8 mouse cellular contexts compared by ENCODE assay signal in genomic region chr7:101971721-101972120, GRCm38 (mm10). TPM values are rescaled to one million over a fixed set of nuclear protein-coding genes. Genes with fewer than 3 reads are reported as not detected.
DNase-seq lines count a peak whose midpoint lies in the region; ATAC-seq and TF ChIP-seq lines count a peak whose summit lies in the region.

No protein-coding gene starts in this region.

- in situ Hi-C loops in ES-E14 (cut with MboI; ENCODE audit: low sequenced_read_pairs in 2 of 2, unreplicated experiment in 2 of 2): no loop called here

- intact Hi-C loops in heart, postnatal 10 days (cut with DNase I): loop anchor here (5.0 kb wide), 1 partner anchor 64 kb away; the partner anchor contains the start of genes Lamtor1 and Tomt

- H3K36me3 ChIP-seq in heart, embryonic 14.5 days (ENCODE audit: control insufficient read depth, insufficient read depth, low read length): peaks cover 3% of the 10 kb centered on the region; the same call in 1 of the 2 replicates
- no peaks in the 10 kb centered on the region for H3K36me3 ChIP-seq in ES-E14 (ENCODE audit: control insufficient read depth, insufficient read depth, low read length, poor library complexity, severe bottlenecking)
- H3K36me3 ChIP-seq in hindbrain, embryonic 10.5 days: peaks cover 28% of the 10 kb centered on the region
- H3K36me3 ChIP-seq in midbrain, embryonic 11.5 days (ENCODE audit: control insufficient read depth, insufficient read depth, low read length): no peaks in the 10 kb centered on the region; the same call in 1 of the 2 replicates

- peak overlapping the region; percentile 61 to 76 for H3K4me3 ChIP-seq in heart, embryonic 14.5 days (ENCODE audit: control insufficient read depth in 1 of 2, insufficient read depth in 1 of 2, low read depth in 1 of 2, low read length in 2 of 2)
- H3K4me3 ChIP-seq in ES-E14 (ENCODE audit: insufficient read depth in 1 of 2, low read depth in 1 of 2, low read length in 2 of 2, poor library complexity in 1 of 2, severe bottlenecking in 1 of 2): no peak overlapping the region
- peak overlapping the region; percentile 84 for H3K4me3 ChIP-seq in hindbrain, embryonic 10.5 days
- H3K4me3 ChIP-seq in midbrain, embryonic 11.5 days (ENCODE audit: low read depth, low read length): peak overlapping the region; percentile 77

- ATAC-seq in heart, embryonic 14.5 days (ENCODE audit: insufficient number of reproducible peaks, insufficient read depth, low FRiP score, low read depth): no peak
- ATAC-seq in midbrain, embryonic 11.5 days (ENCODE audit: low FRiP score): no peak

- H3K9ac ChIP-seq in heart, embryonic 14.5 days (ENCODE audit: low read length): peak overlapping the region; percentile 83
- no peak overlapping the region for H3K9ac ChIP-seq in ES-E14 (ENCODE audit: insufficient read depth, low read depth, low read length, poor library complexity, severe bottlenecking)
- H3K9ac ChIP-seq in midbrain, embryonic 11.5 days (ENCODE audit: low read length): peak overlapping the region; percentile 94

- no peaks in the 10 kb centered on the region for H3K9me3 ChIP-seq in heart, embryonic 14.5 days (ENCODE audit: control insufficient read depth, low read length)
- no peaks in the 10 kb centered on the region for H3K9me3 ChIP-seq in ES-E14 (ENCODE audit: control insufficient read depth, insufficient read depth, low read depth, low read length)
- H3K9me3 ChIP-seq in hindbrain, embryonic 10.5 days: no peaks in the 10 kb centered on the region
- H3K9me3 ChIP-seq in midbrain, embryonic 11.5 days (ENCODE audit: control insufficient read depth, low read length): no peaks in the 10 kb centered on the region

- peak overlapping the region; percentile 98 to 99 for H3K27ac ChIP-seq in heart, embryonic 14.5 days (replicated peaks in 1 of 2; ENCODE audit: control insufficient read depth in 1 of 2, insufficient read depth in 1 of 2, low read depth in 2 of 2, low read length in 2 of 2)
- H3K27ac ChIP-seq in ES-E14 (ENCODE audit: insufficient read depth, low read depth, low read length, poor library complexity, severe bottlenecking): no peak overlapping the region; the same call in 1 of the 2 replicates
- H3K27ac ChIP-seq in hindbrain, embryonic 10.5 days: peak overlapping the region; percentile 99
- H3K27ac ChIP-seq in midbrain, embryonic 11.5 days (ENCODE audit: low read depth, low read length): peak overlapping the region; percentile 100

- no peaks in the 10 kb centered on the region for H3K27me3 ChIP-seq in heart, embryonic 14.5 days (ENCODE audit: control insufficient read depth, insufficient read depth, low read length)
- no peaks in the 10 kb centered on the region for H3K27me3 ChIP-seq in hindbrain, embryonic 10.5 days (ENCODE audit: insufficient read depth, poor library complexity, severe bottlenecking)
- no peaks in the 10 kb centered on the region for H3K27me3 ChIP-seq in midbrain, embryonic 11.5 days (ENCODE audit: control insufficient read depth, insufficient read depth, low read length)

- H3K4me1 ChIP-seq in heart, embryonic 14.5 days (ENCODE audit: control insufficient read depth in 2 of 2, insufficient read depth in 2 of 2, low read length in 2 of 2): peaks cover 8 to 59% of the 10 kb centered on the region in 2 experiments
- peaks cover 3 to 5% of the 10 kb centered on the region in 2 experiments; a peak in 1 of 4 replicates for H3K4me1 ChIP-seq in ES-E14 (ENCODE audit: control insufficient read depth in 2 of 2, insufficient read depth in 2 of 2, low read length in 2 of 2, poor library complexity in 1 of 2)
- peaks cover 49% of the 10 kb centered on the region for H3K4me1 ChIP-seq in hindbrain, embryonic 10.5 days (replicated peaks)
- H3K4me1 ChIP-seq in midbrain, embryonic 11.5 days (ENCODE audit: control insufficient read depth, insufficient read depth, low read length): peaks cover 17% of the 10 kb centered on the region

- peak overlapping the region; percentile 82 for H3K4me2 ChIP-seq in heart, embryonic 14.5 days (ENCODE audit: low read length)
- H3K4me2 ChIP-seq in midbrain, embryonic 11.5 days: peak overlapping the region; percentile 70

- no peak for DNase-seq in heart, postnatal 10 days
- DNase-seq in ES-E14 (ENCODE audit: low read depth, low spot score): no peak
- DNase-seq in hindbrain, embryonic 10.5 days (ENCODE audit: low spot score): no peak
- DNase-seq in midbrain, embryonic 11.5 days (ENCODE audit: low spot score, missing footprints): no peak
- DNase-seq in cerebellum, postnatal 4 days (ENCODE audit: low spot score in 2 of 2): no peak
- no peak for DNase-seq in B cell, adult 2 months
- no peak for DNase-seq in urinary bladder, postnatal 14 days (ENCODE audit: low spot score)

- WGBS in heart, embryonic 14.5 days: 50% methylated on average over 2 of the region's 2 CpGs
- 66% methylated on average over 2 of the region's 2 CpGs for WGBS in hindbrain, embryonic 10.5 days
- WGBS in midbrain, embryonic 11.5 days: 48% methylated on average over 2 of the region's 2 CpGs

TF ChIP-seq in ES-E14, 5 proteins besides CTCF, POLR2A, EP300 and RAD21:
- peak; percentile 39; the same call in 1 of the 2 replicates for TF ChIP-seq ZNF384 (IDR thresholded peaks at IDR 0.05; ENCODE audit: low read depth, low read length)
- no peak for TF ChIP-seq CHD2 (IDR thresholded peaks at IDR 0.05; ENCODE audit: low read depth, low read length)
- TF ChIP-seq MAFK (IDR thresholded peaks at IDR 0.05; ENCODE audit: insufficient read depth, low read depth, low read length): no peak
- no peak for TF ChIP-seq HCFC1 (IDR thresholded peaks at IDR 0.05; ENCODE audit: borderline replicate concordance, insufficient read depth, low read length)
- TF ChIP-seq ZC3H11A (IDR thresholded peaks at IDR 0.05; ENCODE audit: borderline replicate concordance, low read depth, low read length): no peak

RNA-seq across cellular contexts. Expression of gene Numa1, which starts 37.8 kb away (rescaled TPM):
- 60.5 and 62.5 TPM in 2 replicates for polyA plus RNA-seq in heart, embryonic 14.5 days (2014; fragmentation: Nextera tagmentation; extraction: Ambion mirVana)
- total RNA-seq in heart, postnatal 10 days (2021): 100 to 1,000 TPM in 1 of 2 experiments, 10 to 100 TPM in 1; 97.4 to 113 TPM
- 91.0 and 95.6 TPM in 2 replicates for total RNA-seq in ES-E14 (2012; rRNA removed)
- polyA plus RNA-seq in hindbrain, embryonic 10.5 days (2016; fragmentation: Nextera tagmentation; extraction: Ambion mirVana): 79.0 and 80.6 TPM in 2 replicates
- polyA plus RNA-seq in midbrain, embryonic 11.5 days (2014; fragmentation: Nextera tagmentation; extraction: Ambion mirVana): 91.7 and 94.9 TPM in 2 replicates

RNA-seq across cellular contexts. Expression of gene Lrrc51, which starts 38.0 kb away (rescaled TPM):
- 3.9 and 5.0 TPM in 2 replicates for polyA plus RNA-seq in heart, embryonic 14.5 days (2014; fragmentation: Nextera tagmentation; extraction: Ambion mirVana)
- total RNA-seq in heart, postnatal 10 days (2021): 1 to 10 TPM; 2.4 to 2.9 TPM
- total RNA-seq in ES-E14 (2012; rRNA removed): 2.6 TPM in 2 replicates
- polyA plus RNA-seq in hindbrain, embryonic 10.5 days (2016; fragmentation: Nextera tagmentation; extraction: Ambion mirVana): 9.6 and 13.8 TPM in 2 replicates
- 8.3 and 10.2 TPM in 2 replicates for polyA plus RNA-seq in midbrain, embryonic 11.5 days (2014; fragmentation: Nextera tagmentation; extraction: Ambion mirVana)

RNA-seq across cellular contexts. Expression of gene Il18bp, which starts 46.8 kb away (rescaled TPM):
- 1.7 and 2.1 TPM in 2 replicates for polyA plus RNA-seq in heart, embryonic 14.5 days (2014; fragmentation: Nextera tagmentation; extraction: Ambion mirVana)
- total RNA-seq in heart, postnatal 10 days (2021): 1 to 10 TPM; 4.4 to 5.7 TPM
- total RNA-seq in ES-E14 (2012; rRNA removed): 11.0 and 15.0 TPM in 2 replicates
- 2.4 and 3.8 TPM in 2 replicates for polyA plus RNA-seq in hindbrain, embryonic 10.5 days (2016; fragmentation: Nextera tagmentation; extraction: Ambion mirVana)
- 2.3 and 3.4 TPM in 2 replicates for polyA plus RNA-seq in midbrain, embryonic 11.5 days (2014; fragmentation: Nextera tagmentation; extraction: Ambion mirVana)

Comparison
In these comparisons a context has a peak if more than half of its experiments do, and no peak if none do; other contexts are left out.
1. H3K4me3 ChIP-seq: peak in heart, embryonic 14.5 days (2 of 2), hindbrain, embryonic 10.5 days (single experiment) and midbrain, embryonic 11.5 days (single experiment); none in ES-E14 (0 of 2).